Mouse (Mus musculus) embryo, embryonic 10 days (tissue): ENCODE measurements around the gene Akt1s1.
A peak's percentile ranks its signal among the peaks of the same experiment; 100 is the strongest.

Source experiments
- DNase-seq: peaks from one replicate; pipeline ENCODE4 v3.0.0-alpha.2; 2015; ENCODE audit warnings: low spot score

The Akt1s1 gene

DNA sequence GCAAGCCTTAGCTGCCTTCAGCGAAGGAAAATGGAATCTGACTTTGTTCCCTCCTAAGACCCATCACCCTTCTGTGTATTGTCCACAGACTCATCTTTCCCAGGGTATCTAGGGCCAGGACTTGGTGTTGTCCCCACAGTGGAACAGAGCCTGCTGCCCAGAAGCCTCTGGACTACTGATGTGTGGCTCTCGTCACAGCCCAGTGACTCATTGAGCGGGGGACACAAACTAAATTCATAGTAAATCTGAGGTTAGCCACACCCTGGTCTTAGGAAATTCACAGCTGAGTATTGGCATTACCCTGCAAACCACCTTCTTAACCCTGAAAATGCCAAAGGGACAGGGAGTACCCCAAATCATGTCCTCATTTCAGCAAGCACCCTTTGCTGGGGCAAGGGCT lies 22.0 kb upstream of the Akt1s1 start:
- no peak for DNase-seq

DNA sequence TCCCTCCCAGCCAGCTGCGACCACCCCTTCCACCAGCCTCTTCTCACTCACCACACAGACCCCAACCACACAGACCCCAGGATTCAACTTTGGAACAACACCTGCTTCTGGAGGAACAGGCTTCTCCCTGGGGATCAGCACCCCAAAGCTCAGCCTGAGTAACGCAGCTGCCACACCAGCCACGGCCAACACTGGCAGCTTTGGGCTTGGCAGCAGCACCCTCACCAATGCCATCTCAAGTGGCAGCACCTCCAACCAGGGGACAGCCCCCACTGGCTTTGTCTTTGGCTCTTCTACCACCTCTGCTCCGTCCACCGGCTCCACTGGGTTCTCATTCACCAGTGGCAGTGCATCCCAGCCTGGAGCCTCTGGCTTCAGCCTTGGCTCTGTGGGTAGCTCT lies 20.1 kb upstream of the Akt1s1 start:
- DNase-seq, result no peak

DNA sequence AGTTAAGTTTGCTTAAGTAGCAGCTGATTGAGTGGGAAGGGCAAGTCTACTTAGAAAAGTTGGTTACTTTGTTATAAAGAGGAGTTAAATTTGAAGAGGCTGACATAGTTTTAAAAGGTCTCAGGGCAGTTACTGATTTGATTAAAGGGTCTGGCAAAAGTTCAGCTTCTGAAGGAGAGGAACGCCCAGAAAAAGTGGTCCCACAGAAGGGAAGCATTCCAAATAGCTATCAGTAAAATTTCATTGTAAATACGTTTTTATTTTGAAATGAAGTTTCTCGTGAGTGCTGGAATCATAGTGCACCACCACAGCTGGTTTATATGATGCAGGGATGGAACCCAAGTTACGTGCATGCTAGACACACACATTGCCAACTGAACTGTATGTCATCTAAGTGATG lies 16.0 kb upstream of the Akt1s1 start:
- no peak for DNase-seq

DNA sequence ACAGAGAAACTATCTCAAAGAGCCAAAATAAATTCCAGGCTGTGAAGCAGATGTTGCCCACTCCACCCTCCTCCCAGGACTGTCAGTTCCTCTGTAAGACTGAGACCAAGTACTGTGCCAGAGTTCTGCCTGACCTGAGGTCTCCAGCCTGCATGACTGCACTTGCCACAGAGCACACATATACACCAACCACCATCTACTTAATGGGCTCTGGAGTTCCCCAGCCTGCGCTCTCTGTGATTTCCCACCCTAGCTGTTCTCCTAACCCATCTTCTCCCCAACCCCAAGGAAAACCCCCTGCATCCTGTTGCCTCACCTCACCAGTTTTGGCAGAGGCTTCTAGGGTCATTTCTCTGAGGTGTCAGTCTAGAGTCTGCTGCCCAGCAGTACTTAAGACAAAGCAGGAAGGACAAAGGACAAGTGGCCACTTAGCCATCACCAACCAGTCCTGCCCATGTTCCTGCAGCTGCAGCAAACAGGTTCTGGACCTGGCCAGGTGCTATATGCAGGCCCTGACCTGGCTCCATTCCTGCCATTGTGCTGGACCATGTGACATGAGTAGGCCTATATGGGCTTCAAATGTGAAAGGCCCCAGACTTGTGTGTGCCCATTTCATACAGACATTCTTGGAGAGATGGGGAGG lies 13.3 kb upstream of the Akt1s1 start:
- DNase-seq, result no peak

DNA sequence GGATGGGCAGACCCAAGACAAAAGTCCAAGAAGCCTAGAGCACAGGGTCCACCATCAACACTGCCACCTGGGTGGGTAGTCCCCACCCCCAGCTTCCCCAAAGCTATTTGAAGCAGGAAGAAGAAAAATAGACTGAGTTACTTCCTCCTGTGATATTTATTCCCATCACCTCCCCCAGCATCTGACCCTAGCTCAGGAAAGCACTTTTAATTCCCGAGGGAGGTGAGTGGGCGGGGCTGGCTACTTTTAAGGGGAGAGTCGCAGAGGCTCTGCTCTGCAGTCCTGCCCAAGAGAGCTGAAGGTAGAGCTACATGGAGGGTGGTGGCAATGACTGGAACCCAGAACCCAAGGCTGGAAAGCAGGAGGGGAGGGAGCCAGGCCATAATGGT lies 12.8 kb upstream of the Akt1s1 start:
- no peak for DNase-seq

DNA sequence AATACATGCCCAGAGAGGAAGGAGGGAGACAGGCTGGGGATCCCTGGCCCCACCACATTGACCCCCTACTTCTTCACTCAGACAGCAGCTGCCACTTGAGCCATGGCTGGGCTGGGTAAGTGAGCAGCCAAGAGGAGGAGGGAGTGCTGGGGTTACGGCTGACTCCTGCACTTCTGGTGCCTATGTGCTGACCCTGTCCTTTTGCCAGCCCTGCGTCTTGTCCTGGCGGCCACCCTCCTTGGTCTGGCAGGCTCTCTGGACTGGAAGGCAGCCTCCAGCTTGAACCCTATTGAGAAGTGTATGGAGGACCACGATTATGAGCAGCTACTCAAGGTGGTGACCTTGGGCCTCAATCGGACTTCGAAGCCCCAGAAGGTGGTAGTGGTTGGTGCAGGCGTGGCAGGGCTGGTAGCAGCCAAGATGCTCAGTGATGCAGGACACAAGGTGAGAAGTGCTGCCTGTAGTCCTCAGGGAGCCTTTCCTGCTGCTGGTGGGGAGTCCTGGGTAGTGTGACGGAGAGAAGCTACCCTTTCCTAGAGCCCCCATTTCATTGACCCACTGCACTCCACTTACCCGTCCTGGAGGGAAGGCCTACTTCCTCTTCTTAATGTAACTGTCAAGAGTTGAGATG lies 12.3 kb upstream of the Akt1s1 start:
- no peak for DNase-seq

DNA sequence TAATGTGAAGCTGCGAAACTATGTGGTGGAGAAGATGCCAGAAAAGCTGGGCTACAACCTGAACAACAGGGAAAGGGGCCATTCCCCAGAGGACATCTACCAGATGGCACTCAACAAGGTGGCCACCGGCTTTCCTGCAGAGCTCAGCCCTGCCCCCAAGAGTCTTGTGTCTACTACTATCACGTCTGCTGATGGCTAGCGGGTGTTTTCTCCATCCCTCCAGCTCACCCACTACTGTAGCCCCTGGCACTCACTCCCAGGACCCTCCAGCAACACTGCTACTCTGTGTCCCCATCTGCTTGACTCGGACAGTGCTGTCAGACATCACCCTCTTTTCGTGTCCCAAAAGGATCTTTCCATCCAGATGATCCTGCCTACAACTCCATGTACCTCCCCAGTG lies 10.7 kb upstream of the Akt1s1 start:
- no peak for DNase-seq

DNA sequence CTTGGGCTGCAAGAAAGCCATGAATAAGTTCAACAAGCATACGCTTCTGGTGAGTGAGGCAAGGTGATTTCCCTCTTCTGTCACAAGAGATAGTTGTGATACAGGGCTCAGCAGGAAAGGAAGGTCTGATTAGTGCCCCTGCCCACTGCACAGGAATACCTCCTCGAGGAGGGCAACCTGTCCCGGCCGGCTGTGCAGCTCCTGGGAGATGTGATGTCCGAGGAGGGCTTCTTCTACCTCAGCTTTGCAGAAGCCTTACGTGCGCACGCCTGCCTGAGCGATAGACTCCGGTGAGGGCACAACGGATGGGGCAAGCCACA lies 9.7 kb upstream of the Akt1s1 start:
- DNase-seq, result no peak

DNA sequence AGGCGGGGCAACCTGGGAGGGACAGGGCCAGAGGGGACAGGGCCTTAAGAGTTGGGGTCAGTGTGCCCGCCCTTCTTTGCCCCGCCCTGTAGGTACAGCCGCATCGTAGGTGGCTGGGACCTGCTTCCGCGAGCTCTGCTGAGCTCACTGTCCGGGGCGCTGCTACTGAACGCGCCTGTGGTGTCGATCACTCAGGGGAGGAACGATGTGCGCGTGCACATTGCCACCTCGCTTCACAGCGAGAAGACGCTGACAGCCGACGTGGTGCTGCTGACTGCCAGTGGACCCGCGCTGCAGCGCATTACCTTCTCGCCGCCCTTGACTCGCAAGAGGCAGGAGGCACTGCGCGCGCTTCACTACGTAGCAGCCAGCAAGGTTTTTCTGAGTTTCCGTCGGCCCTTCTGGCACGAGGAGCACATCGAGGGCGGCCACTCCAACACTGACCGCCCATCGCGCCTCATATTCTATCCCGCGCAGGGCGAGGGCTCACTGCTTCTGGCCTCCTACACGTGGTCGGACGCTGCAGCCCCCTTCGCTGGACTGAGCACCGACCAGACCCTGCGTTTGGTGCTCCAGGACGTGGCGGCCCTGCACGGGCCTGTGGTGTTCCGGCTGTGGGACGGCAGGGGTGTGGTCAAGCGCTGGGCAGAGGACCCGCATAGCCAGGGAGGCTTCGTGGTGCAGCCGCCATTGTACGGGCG lies 9.2 kb upstream of the Akt1s1 start:
- DNase-seq, result peak; percentile 73

DNA sequence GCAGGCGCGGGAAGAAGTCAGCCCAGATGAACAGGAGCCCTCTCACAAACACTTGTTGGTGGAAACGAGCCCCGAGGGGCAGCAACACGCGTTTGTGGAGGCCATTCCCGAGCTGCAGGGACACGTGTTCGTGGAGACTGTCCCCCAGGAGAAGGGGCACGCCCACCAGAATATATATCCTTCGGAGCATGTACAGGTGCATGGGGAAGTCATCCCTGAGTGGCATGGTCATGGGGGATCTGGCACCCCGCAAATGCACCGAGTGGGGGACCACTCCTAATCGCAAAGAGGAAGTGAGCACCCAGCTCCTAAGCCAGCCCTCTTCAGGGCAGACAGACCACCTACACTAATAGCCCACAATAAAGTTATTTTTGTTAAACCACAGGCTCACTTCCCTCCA lies 8.4 kb upstream of the Akt1s1 start:
- DNase-seq, result no peak

DNA sequence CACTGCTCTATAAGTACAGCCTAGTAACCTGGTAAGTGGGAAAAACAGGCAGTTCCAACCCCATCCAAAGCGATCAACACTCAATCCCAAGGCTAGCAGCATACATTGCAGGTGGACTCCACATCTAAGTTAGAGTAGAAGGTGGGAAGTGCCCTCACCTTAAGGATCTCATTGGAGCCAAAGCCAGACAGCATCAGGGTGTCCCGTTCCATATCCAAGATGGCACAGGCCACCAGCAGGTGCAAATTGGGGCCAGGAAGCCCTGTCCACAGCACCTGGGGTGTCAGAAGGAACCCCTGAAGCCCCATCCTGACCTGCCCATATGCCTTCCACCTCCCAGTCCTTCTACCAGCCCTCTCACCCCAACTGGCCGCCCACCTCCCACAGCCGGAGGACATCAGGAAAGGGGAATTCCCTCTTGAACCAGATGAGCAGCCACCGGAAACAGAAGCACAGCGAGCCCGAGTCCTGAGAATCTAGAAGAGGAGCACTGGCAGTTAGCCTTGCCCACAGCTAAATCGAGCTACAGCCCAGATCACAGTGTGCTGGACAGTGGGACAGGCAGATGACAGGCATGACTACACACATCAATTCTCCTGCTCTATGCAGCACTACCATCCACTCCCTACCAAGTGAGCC lies 6.8 kb upstream of the Akt1s1 start:
- DNase-seq, result no peak

DNA sequence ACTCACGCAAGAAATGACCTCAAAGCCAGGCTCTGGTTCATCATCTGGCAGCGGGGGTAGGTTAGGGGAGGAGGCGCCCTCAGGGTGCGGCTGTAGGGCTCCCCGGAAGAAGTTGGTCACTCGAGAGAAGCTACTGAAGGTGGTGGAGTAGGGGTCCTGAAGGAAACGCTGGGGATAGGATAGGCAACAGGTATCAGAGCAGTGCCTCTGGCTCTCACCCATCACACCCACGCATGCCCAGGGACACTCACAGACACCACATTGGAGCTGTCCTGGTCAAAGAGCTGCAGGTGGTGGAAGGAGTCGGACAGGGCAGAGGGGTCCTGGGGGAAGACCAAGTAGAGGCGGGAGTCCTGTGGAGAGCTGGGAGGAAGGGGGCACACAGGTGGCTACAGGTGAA lies 3.8 kb upstream of the Akt1s1 start:
- no peak for DNase-seq

DNA sequence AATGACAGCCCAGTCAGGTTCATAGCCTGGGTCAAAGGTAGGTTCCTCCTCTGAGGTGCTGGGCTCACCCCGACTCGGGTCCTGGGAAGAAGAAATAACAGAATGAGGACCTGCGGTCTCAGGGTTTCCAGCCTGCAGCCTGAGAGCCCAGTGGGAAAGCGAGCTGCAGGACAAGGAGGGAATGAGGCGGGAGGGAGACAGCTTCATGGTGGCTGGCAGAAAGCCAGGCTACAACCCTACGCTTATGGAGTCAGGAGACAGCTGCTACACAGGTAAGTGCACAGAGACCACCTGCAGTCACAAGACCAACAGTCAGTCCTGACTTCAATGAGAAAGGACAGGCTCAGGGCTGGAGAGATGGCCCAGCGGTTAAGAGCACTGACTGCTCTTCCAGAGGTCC lies 2.0 kb upstream of the Akt1s1 start:
- DNase-seq, result no peak

DNA sequence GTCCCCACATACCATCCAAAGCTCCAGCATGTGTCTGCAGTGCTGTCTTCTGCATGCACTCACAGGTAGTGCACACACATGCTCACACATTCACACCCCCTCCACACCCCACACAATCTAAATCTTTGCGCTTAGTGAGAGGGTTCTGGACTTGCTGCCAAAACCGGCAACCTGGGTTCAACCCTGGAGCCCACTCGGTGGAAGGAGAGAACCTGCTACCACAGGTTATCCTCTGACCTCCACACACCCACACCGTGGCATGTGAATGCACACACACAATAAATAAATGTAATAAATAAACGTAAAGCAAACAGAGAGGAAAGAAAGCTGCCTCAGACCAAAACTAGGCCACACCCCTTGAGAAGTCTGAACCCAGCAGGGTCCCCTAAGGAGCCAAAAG lies 1.0 kb upstream of the Akt1s1 start:
- DNase-seq, result no peak

DNA sequence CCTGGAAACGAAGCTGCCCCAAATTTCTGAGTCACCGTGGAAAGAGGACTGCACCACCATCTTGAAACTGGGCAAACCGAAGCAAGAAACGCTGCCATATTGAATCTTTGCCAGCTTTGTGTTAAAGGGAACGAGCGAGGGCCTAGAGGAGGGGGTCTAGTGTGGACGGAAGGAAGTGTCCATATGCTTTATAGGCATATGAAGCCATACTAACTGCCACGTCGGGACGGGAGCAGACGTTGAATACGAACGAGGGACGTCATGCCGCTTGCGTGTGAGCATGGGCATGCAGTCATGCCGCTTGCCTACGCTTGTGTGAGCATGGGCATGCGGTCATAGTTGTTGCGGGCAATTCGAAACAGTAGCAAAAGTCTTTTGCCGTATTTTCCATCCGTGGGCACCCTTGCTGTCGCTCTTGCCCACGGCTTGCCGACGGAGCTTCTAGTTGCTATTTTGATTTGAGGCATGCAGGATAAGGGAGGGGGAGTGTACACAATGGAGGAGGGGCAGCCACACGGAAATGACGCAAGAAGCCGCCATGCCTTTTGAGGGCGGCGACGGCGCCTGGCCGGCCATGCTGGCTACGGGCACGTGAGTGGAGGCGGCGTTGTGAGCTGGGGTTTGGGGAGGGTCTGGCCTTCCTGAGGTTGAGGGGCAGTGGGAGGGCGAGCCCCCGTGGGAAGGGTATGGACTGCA lies 773 bp downstream of the Akt1s1 start:
- DNase-seq, result peak; percentile 97

DNA sequence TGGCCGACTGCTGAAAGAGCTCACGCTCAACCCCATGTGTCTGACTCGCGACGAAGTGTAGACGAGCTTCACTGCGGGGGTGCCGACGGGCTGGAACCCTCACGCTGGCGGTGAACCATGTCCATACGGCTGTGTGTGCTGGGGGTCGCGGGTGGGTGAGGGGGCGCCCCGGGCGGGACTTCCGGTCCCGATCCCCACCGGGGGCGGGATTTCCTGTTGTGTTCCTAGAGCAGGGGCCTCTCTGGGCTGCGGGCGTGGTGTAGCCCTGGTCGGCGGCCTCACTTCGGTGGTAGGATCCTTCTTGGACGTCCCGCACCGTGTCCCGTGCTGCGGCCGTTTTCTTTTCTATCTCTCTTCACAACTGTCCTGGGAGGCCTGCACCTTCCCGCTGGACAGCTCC lies 1.4 kb downstream of the Akt1s1 start:
- DNase-seq, result peak; percentile 86

DNA sequence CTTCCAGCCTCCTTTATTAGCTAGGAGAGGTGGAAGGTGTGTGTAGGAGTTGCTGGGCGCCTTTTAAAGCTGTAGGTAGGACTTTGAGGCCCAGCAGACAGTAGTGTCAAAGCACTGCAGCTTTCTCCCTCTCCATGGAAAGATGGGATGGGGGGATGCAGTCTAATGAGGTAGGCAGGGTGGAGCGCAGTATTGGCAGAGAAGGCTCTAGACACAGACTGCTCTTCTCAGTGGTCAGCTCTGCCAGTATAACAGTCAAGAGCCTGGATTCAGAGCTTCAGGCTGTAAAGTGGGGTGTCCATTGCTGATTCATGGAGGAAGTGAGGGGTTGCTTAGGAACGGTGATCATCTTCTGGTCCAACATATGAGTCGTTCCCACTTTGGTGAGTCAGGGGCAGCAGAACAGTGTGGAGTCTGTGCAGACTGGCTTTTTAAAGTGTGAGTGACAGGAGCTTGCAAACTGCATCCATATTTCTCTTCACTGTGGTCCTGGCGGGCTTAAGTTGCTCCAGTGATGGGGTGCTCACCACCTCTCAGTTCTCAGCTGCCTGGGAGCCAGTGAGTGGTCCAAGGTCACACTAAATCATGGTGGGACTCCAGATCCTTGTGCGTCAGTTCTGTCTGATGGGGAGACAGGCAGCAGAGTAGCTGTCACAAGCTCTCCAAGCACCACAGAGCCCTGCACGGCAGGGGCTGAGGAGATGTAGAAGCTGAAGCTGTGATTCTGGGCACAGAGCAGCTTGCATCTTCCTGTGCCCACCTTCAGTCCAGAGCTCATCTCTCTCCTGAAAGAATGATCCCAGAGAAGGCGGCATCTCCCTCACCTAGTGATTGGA lies 2.2 kb downstream of the Akt1s1 start:
- DNase-seq, result no peak

DNA sequence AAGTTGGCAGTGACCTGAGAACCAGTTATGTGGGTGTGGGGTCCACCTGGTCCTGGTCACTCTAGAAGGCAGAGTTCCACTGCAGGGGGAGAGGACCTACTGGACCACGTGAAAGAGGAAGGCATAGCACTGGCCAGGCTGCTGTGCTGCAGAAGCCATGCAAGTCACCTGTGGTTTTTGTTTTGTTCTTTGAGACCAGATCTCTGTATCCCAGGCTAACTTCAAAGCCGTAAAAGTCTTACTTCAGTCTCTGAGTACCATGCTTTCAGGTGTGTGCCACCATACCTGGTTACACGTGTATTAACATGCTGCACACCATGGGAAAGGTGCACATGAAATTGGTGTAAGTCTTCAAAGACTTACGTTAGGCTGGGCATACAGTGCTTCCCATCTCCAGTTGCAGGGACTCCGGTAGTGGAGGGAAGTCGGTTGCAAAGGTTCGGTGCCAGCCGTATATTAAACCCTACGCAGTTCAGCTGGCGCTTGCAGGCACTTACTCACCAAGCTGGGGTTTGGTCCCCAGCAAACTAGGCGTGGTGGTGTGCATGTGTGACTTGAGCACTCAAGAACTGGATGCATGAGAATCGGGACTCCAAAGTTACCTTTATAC lies 2.9 kb downstream of the Akt1s1 start:
- DNase-seq, result no peak

DNA sequence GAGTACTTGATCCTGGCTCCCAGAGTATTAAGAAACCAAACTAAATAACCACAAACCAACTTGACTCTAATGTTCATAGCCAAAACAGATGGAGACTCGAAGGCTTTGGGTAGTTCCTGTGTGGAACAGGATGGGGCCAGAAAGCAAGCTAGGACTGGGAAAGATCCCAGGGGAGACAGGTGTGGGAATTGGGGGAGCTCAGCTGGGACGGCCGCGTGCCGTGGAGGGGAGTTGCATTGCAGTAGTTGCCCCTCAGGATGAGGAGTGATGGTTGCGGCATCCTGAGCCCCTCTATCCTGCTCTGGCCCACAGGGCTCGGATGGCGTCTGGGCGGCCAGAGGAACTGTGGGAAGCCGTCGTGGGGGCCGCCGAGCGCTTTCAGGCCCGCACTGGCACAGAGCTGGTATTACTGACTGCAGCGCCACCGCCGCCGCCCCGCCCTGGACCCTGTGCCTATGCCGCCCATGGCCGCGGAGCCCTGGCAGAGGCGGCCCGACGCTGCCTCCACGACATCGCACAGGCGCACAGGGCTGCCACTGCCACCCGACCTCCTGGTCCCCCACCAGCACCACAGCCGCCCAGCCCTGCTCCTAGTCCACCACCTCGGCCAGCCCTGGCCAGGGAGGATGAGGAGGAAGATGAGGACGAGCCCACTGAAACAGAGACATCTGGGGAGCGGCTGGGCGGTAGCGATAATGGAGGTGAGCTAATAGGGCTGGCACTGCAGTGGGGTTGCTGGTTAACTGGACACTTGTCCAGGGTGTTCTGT lies 3.7 kb downstream of the Akt1s1 start:
- DNase-seq, result no peak

DNA sequence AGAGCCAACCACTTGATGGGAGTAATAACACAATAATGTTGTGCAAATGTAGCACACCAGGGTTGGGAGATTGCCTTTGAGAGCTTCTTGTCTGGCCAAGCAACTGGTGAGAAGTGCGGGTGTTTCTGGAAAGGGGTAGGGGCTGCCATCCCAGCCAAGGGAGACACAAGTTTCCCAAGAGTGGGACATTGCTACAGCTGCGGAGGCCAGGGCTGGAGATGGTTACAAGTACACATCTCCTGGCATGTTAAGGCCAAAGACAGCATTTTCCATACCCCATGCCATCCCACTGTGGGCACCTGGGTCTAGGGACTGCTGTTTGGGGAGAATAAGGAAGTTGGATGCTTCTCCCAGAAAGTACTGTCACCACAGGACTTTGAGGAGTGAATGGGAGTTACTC lies 4.3 kb downstream of the Akt1s1 start:
- no peak for DNase-seq
